Mouse (Mus musculus) forebrain, embryonic 11.5 days (tissue): ENCODE measurements around the gene Gstt2. TPM values are rescaled to one million over a fixed set of nuclear protein-coding genes. Genes with fewer than 3 reads are reported as not detected.

Source experiments
- ATAC-seq: fragments of 200-750 bp; cut with Nextera tagmentation; replicated peaks from 2 replicates; pipeline ENCODE4 v1.8.0; 2017; ENCODE audit warnings: moderate TSS enrichment; ENCODE audit not compliant: low FRiP score
- DNase-seq: peaks from one replicate; pipeline ENCODE4 v3.0.0-alpha.2; 2017; ENCODE audit warnings: low spot score
- H3K27ac ChIP-seq: fragments of 300-500 bp; sonication (generic); 2 replicates; pipeline ENCODE4 v1.5.1; 2014; ENCODE audit warnings: low read depth, low read length
- H3K27me3 ChIP-seq: fragments of 300-500 bp; sonication (generic); 2 replicates; pipeline ENCODE4 v1.6.1; 2014; ENCODE audit warnings: mild to moderate bottlenecking, low read length, mixed read lengths; ENCODE audit not compliant: control insufficient read depth, insufficient read depth
- H3K36me3 ChIP-seq: fragments of 300-500 bp; sonication (generic); 2 replicates; pipeline ENCODE4 v1.6.1; 2014; ENCODE audit warnings: mild to moderate bottlenecking, low read length, moderate library complexity, mixed read lengths; ENCODE audit not compliant: control insufficient read depth, insufficient read depth
- H3K4me1 ChIP-seq: fragments of 300-500 bp; sonication (generic); replicated peaks from 2 replicates; pipeline ENCODE4 v1.6.1; 2014; ENCODE audit warnings: low read length, mixed read lengths; ENCODE audit not compliant: control insufficient read depth, insufficient read depth
- H3K4me2 ChIP-seq: fragments of 300-500 bp; sonication (generic); 2 replicates; pipeline ENCODE4 v1.6.1; 2014; ENCODE audit warnings: low read depth, mild to moderate bottlenecking, low read length, moderate library complexity, mixed read lengths; ENCODE audit not compliant: severe bottlenecking
- H3K4me3 ChIP-seq: fragments of 300-500 bp; sonication (generic); 2 replicates; pipeline ENCODE4 v1.5.1; 2014; ENCODE audit warnings: low read depth, low read length
- H3K9ac ChIP-seq: fragments of 300-500 bp; sonication (generic); 2 replicates; pipeline ENCODE4 v1.6.1; 2014; ENCODE audit warnings: low read length
- H3K9me3 ChIP-seq: fragments of 300-500 bp; sonication (generic); 2 replicates; pipeline ENCODE4 v1.6.1; 2016; ENCODE audit warnings: low read length, mixed read lengths; ENCODE audit not compliant: control insufficient read depth
- WGBS: fragments of 180-500 bp; shearing (Covaris S2); extraction: QIAGEN DNeasy Blood & Tissue Kit; methylation state at CpG from one replicate; pipeline ENCODE4 v1.1.7; 2014; 5-methylcytosine and 5-hydroxymethylcytosine counted together
- polyA plus RNA-seq: library from polyadenylated mRNA; unstranded; fragments of >200 nt; fragmentation: Nextera tagmentation; extraction: Ambion mirVana; gene quantifications from 2 replicates; pipeline ENCODE4 v1.2.1, GENCODE M21; 2014

Gene Gstt2
- 6.9 and 8.8 TPM in 2 replicates for polyA plus RNA-seq

DNA sequence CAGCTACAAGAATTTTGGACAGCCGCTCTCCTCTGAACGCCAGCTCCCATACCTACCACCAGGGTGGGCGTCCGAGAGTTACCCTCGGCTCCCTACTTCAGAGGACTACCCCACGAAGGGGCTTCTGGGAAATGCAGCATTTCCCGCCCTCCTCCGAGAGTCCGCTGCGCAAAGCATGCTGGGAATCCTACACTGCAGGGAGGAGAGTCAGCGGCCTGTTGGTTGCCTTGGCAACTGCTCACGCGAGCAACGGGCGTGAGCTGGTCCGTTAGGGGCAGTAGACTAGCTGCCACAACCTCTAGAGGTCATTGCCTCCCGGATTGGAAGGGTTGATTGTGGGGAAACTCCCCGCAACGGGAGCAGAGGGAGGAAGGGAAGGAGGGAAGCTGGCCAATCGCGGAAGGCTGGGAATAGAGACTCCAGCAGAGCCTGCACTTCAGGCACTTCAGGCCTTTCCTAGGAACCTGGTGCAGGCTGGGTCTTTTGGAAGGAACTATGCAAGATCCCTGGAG is at the start of gene Gstt2:
Gene Gstt2 (minus strand): TSS at position 177 of the 512 bp plus-strand sequence.
- under 1% methylated on average over 21 of the region's 21 CpGs for WGBS

GRCm38 (mm10) chr10:75884742-75885141 is 47.5 kb upstream of the Gstt2 start:
- Histone ChIP-seq H3K27ac (no peak overlapping the region), H3K9me3 (no peaks in the 10 kb centered on the region), H3K36me3 (no peaks in the 10 kb centered on the region), H3K4me2 (no peak overlapping the region), H3K4me3 (no peak overlapping the region), H3K4me1 (peaks cover 10% of the 10 kb centered on the region; the same call in 1 of the 2 replicates), H3K9ac (no peak overlapping the region), H3K27me3 (no peaks in the 10 kb centered on the region)
- ATAC-seq: no peak
- DNase-seq: no peak
- 93% methylated on average over 8 of the region's 8 CpGs for WGBS

More for the DNA sequence above, at the start of gene Gstt2:
- ATAC-seq (peak; percentile 91), DNase-seq (peak; percentile 96)
- peak within 1 kb of the TSS; percentile 52 for H3K9ac ChIP-seq
- H3K36me3 ChIP-seq: no peaks in the 10 kb centered on the region
- H3K27me3 ChIP-seq: peaks cover 14% of the 10 kb centered on the region; the same call in 1 of the 2 replicates
- H3K4me3 ChIP-seq: peak within 1 kb of the TSS; percentile 27
- H3K9me3 ChIP-seq: no peaks in the 10 kb centered on the region
- peak within 1 kb of the TSS; percentile 26; the same call in 1 of the 2 replicates for H3K27ac ChIP-seq
- peaks cover 4% of the 10 kb centered on the region for H3K4me1 ChIP-seq
- peak within 1 kb of the TSS; percentile 55 for H3K4me2 ChIP-seq

DNA sequence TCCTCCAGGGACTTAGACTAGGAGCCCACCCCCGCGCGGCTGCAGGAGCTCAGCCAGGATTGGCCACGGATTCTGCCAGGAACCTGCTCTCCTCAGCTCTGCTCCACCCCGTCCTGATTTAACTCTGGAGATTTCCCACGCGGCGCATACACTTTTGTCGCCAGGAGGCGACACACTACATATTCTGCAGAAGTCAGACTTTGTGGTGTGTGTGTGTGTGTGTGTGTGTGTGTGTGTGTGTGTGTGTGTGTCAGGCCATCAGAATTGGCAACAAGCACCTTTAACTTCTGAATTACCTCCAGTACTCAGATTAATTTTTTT is 46.0 kb upstream of the Gstt2 start:
- ATAC-seq: peak; percentile 84
- 1% methylated on average over 10 of the region's 10 CpGs for WGBS
- peaks cover 10% of the 10 kb centered on the region; the same call in 1 of the 2 replicates for H3K4me1 ChIP-seq

GRCm38 (mm10) chr10:75882433-75883231 is 45.4 kb upstream of the Gstt2 start:
- WGBS: 2% methylated on average over 15 of the region's 15 CpGs
- Histone ChIP-seq H3K27me3 (no peaks in the 10 kb centered on the region), H3K27ac (no peak overlapping the region), H3K36me3 (no peaks in the 10 kb centered on the region), H3K9ac (no peak overlapping the region), H3K9me3 (no peaks in the 10 kb centered on the region), H3K4me2 (peak overlapping the region; percentile 21; the same call in 1 of the 2 replicates), H3K4me3 (no peak overlapping the region), H3K4me1 (peaks cover 10% of the 10 kb centered on the region; the same call in 1 of the 2 replicates)
- ATAC-seq: peak; percentile 60
- peak; percentile 58 for DNase-seq

More for the DNA sequence above, 46.0 kb upstream of the Gstt2 start:
- Histone ChIP-seq H3K36me3 (no peaks in the 10 kb centered on the region), H3K9me3 (no peaks in the 10 kb centered on the region), H3K4me2 (peak overlapping the region; percentile 16; the same call in 1 of the 2 replicates), H3K4me3 (no peak overlapping the region), H3K27me3 (no peaks in the 10 kb centered on the region), H3K9ac (no peak overlapping the region), H3K27ac (no peak overlapping the region)
- peak; percentile 86 for DNase-seq

GRCm38 (mm10) chr10:75881578-75882432 is 44.6 kb upstream of the Gstt2 start:
- Histone ChIP-seq H3K4me3 (no peak overlapping the region), H3K36me3 (no peaks in the 10 kb centered on the region), H3K9ac (no peak overlapping the region), H3K27ac (no peak overlapping the region), H3K27me3 (no peaks in the 10 kb centered on the region), H3K4me2 (peak overlapping the region; percentile 21), H3K4me1 (peaks cover 10% of the 10 kb centered on the region; the same call in 1 of the 2 replicates), H3K9me3 (no peaks in the 10 kb centered on the region)
- DNase-seq (no peak), ATAC-seq (peak; percentile 32)
- WGBS: 13% methylated on average over 20 of the region's 20 CpGs

DNA sequence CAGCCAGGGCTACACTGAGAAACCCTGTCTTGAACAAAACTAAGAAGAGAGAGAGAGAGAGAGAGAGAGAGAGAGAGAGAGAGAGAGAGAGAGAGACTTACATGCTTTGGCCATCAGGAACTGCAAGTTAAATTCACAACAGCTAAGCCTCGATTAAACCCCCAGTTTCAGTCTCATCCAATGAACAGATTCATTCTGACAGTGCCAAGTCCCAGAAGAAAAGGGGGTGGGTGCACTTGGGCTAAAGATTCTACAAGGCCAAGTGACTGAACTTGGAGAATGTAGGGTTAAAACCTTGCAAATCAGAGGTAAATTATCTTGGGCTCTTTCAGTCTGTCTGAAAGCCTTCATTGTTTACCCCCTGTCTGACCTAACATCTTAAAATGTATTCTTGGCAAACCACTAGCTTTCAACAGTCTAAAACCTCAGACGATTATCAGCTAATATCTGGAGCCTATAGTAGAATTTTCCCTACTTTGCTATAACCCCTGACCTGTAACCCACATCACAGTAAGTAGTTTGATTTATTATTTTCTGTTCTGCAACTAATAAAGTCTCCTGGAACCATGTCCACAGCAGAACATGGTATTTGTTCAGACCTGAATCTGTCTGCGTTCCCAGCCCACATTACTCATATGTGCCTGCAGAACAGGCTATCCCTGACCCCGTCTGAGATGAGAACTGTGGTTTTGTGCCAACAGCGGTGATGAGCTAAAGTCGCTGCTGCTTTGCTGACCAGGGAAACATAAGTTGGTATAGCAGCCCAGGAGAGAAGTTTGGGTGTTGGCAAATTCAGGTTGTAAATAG is 43.8 kb upstream of the Gstt2 start:
- H3K9ac ChIP-seq: no peak overlapping the region
- WGBS: 69% methylated on average over 6 of the region's 6 CpGs
- DNase-seq (no peak), ATAC-seq (no peak)
- peaks cover 10% of the 10 kb centered on the region; the same call in 1 of the 2 replicates for H3K4me1 ChIP-seq
- H3K9me3 ChIP-seq: no peaks in the 10 kb centered on the region
- H3K4me2 ChIP-seq: no peak overlapping the region
- H3K27ac ChIP-seq: no peak overlapping the region
- no peaks in the 10 kb centered on the region for H3K27me3 ChIP-seq
- no peaks in the 10 kb centered on the region for H3K36me3 ChIP-seq
- no peak overlapping the region for H3K4me3 ChIP-seq

DNA sequence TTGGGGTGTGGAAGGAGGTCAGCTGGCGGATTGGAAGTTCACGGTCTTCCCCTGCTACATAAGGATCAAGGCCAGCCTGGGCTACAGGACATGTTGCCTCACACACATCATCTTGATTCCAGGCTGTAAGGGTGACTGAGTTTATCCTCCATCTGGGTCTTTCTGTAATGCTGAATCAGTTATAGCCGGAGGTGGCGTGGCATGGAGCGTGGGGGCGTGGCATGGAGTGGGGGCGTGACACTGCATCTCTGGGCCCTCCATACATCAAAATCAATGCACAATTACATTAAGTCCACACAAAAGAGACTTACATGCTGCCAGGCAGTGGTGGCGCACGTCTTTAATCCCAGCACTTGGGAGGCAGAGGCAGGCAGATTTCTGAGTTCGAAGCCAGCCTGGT is 43.1 kb upstream of the Gstt2 start:
- Histone ChIP-seq H3K9me3 (no peaks in the 10 kb centered on the region), H3K36me3 (no peaks in the 10 kb centered on the region), H3K4me2 (no peak overlapping the region), H3K9ac (no peak overlapping the region), H3K4me3 (no peak overlapping the region), H3K27ac (no peak overlapping the region), H3K4me1 (peaks cover 10% of the 10 kb centered on the region; the same call in 1 of the 2 replicates), H3K27me3 (no peaks in the 10 kb centered on the region)
- WGBS: 95% methylated on average over 10 of the region's 10 CpGs
- no peak for DNase-seq
- ATAC-seq: no peak

DNA sequence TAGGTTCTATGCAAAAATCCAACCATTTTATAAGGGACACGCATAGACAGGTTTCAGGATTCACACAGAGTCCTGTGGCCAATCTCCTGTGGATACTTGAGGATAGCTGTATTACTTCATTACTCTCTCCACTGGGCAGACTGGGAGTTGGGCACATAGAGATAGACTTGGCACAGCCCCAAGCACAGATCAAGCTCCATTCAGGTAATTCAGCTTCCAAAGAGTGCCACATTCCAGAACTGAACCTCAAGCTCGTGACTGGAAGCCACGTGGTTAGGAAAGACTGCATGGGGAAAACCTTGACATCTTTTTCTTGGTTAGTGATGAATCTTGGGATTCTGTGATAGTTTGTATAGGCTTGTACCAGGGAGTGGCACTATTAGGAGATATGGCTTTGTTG is 41.6 kb upstream of the Gstt2 start:
- no peak for DNase-seq
- Histone ChIP-seq H3K9ac (no peak overlapping the region), H3K4me1 (peaks cover 10% of the 10 kb centered on the region; the same call in 1 of the 2 replicates), H3K9me3 (no peaks in the 10 kb centered on the region), H3K4me2 (no peak overlapping the region), H3K4me3 (no peak overlapping the region), H3K36me3 (no peaks in the 10 kb centered on the region), H3K27ac (no peak overlapping the region), H3K27me3 (no peaks in the 10 kb centered on the region)
- no peak for ATAC-seq
- WGBS: 89% methylated on average over 3 of the region's 3 CpGs
